Mouse (Mus musculus) spleen, embryonic (tissue): ENCODE results near the gene Gm42742.

Source experiments
- CTCF ChIA-PET: fragments of 350-600 bp; sonication (Branson Sonifier 250); formaldehyde crosslinking; loops from one replicate; lab custom pipeline; 2022; lab: Charles Lee

Gm42742 gene

GRCm38 (mm10) chr7:127020901-127021562 lies at the start of gene Gm42742, which contains the start of gene Prrt2:
Gm42742 (minus strand) TSS chr7:127021097.
Prrt2 (minus strand) TSS chr7:127021211.
- CTCF ChIA-PET, result no interaction called here

DNA sequence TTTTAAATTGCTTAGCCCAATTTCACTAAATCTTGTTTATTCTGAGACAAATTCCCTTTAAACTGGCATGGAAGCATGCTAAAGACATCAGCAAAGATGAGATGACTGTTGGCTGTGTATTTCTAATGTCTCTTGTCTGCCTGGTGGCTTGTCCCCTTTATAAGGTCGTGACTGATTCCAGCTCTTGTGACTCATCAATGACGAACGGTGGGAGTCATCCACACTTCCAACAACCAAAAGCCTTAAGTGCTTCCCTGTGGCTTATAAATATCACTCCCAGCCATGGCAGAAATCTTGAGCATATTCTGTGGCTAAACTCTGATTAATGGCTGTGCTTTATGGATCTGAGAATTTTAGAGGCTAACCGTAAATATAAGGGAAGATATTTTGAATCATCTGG lies 45.4 kb upstream of the Gm42742 start:
- CTCF ChIA-PET, result no interaction called here

DNA sequence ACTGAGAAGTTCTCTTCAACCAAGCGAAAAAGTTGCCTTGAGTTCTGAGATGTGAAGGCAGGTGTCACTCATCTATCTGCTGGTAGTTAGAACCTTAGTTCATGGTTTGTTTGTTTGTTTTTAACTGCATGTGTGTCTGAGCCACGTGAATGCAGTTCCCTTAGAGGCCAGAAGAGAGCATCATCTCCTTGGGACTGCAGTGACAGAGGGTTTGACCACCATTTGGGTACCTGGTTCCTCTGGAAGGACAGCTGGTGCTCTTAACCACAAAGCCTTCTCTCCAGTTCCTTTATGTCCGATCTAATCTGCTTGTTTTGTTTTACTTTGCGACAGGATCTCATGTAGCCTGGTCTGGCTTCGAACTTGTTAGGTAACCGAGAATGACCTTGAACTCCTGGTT lies 44.6 kb upstream of the Gm42742 start:
- CTCF ChIA-PET, result no interaction called here

DNA sequence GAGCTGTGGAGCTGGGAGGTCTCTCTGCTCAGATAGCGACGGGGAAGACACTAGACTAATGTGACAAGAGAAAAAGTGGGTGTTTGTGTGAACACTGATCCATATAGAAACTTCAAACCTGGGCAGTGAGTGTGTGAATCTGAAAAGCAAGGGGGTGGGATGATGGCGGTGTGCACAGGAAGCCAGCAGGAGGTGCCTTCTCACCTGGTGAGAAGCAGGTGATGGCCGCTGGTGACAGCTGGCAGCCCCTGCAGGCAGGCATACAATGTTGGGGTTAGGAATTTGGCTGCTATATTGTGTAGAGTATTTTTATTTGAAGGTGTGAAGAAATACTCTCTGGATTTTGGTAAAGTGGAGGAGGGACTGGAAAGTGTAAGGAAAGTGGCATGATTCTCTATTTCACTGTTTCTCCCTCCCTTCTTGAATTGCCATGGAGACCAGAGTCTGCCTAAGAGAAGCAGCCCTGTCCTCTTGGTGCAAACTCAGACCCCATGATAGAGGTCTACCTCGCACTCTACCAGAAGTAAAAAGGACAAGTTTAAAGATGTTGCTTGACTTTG lies 34.2 kb upstream of the Gm42742 start:
- CTCF ChIA-PET, result no interaction called here

GRCm38 (mm10) chr7:127041851-127042672 lies 21.2 kb upstream of the Gm42742 start, which contains the start of gene Kif22:
Kif22 (minus strand) TSS chr7:127042471.
- CTCF ChIA-PET, result interaction anchor here (0.7 kb wide), 1 partner anchor 34 kb away, joined by 3 read pairs; no protein-coding TSS in a partner anchor

DNA sequence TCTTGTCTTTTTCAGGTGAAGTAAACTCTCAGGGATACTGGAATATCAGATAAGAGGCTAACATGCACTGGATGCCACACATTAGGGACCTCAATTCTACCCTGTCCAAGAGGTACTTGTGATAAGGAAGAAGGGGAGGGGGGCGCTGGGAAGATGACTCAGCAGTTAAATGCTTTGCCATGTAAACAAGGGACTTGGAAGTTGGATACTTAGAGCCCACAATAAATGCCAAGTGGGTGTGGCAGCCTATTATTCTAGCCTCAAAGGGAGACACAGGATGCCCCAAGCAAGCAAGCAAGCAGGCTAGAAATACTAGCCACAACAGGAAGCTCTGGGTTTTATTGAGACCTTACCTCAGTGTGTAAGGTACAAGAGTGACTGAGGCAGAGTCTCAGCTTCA lies 10.3 kb upstream of the Gm42742 start:
- CTCF ChIA-PET, result interaction anchor here (0.7 kb wide), 1 partner anchor 120 kb away, joined by 3 read pairs; no protein-coding TSS in a partner anchor

DNA sequence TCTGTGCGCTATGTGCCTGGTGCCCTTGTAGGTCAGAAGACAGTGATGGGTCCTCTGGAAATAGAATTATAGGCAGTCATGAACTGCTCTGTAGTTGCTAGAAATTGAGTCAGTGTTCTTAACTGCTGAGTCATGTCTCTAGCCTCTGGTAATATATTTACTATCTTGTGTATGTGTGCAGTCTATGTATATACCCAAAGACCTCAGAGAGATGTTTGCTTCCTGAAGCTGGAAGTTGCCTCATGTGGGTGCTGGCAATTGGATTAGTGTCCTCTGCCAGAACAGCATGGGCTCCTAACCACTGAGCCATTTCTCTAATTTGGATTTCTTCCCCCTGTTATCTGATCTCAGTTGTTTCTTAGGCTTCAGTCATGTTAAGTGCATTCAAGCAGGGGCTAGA lies 9.3 kb upstream of the Gm42742 start:
- CTCF ChIA-PET, result no interaction called here

DNA sequence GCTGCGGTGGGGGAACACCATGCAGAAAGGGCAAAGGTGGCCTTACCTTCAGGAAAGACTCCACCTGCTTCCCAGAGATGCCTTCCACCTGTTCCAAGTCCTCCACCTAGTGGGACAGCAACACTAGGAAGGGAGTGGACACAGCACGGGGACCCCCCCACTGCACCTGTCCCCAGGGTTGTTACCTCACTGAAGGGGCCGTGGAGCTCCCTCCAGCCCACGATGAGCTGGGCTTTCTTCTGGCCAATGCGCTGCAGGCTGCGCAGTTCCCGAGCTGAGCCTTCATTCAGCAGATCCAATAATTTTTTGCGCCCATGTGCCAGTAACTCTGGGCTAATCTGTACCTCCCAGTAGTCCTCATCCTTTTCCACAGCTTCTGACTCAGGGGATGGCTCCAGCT lies 7.0 kb upstream of the Gm42742 start:
- CTCF ChIA-PET, result interaction anchor here (0.6 kb wide), 1 partner anchor 85 kb away, joined by 8 read pairs; no protein-coding TSS in a partner anchor

- CTCF ChIA-PET, result interaction anchor here (0.5 to 1.1 kb wide), 3 partner anchors 13 to 84 kb away, joined by 3 to 7 read pairs (median 4); partner anchors contain the start of gene Mvp
These were observed 6.3 kb upstream of the Gm42742 start, which contains the start of gene Maz for GRCm38 (mm10) chr7:127026984-127027726. Maz (minus strand) TSS chr7:127027037.

GRCm38 (mm10) chr7:127026616-127026983 lies 5.7 kb upstream of the Gm42742 start:
- CTCF ChIA-PET, result interaction anchor here (0.5 to 1.1 kb wide), 2 partner anchors 12 to 15 kb away, joined by 3 to 4 read pairs; partner anchors contain the start of gene Mvp

GRCm38 (mm10) chr7:127026161-127026600 lies 5.3 kb upstream of the Gm42742 start:
- CTCF ChIA-PET, result interaction anchor here (1.1 kb wide), 1 partner anchor 15 kb away, joined by 4 read pairs; no protein-coding TSS in a partner anchor

DNA sequence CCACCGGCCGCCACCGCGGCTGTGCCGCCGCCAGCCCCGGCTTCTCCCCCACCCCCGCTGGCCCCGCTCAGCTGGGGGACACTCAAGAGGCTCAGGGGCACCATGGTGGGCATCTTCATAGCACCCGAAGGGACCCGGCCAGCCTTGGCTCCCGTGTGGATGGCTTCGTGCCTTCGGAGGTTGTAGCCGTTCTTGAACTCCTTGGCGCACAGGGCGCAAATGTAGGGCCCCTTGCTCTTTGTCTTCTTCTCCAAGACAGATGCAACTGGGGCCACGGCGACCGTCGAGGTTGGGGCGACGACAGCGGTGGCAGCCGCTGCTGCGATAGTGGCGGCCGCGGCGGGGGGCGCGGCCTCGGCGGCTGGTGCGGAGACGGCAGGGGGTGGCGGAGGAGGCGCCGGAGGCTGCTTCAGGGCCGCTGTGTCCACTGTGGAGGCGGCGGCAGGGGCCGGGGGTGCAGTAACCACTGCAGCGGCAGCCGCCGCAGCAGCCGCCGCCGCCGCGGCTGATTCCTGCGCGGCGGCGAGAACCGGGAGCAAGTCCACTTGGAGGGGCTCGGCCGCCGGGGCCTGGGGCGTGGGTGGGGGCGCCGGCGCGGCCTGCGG lies 4.8 kb upstream of the Gm42742 start:
- CTCF ChIA-PET, result interaction anchor here (0.6 to 1.1 kb wide), 2 partner anchors 14 to 20 kb away, joined by 3 to 4 read pairs; no protein-coding TSS in a partner anchor

GRCm38 (mm10) chr7:127024755-127025555 lies 4.1 kb upstream of the Gm42742 start:
- CTCF ChIA-PET, result interaction anchor here (0.6 kb wide), 1 partner anchor 19 kb away, joined by 3 read pairs; no protein-coding TSS in a partner anchor

- CTCF ChIA-PET, result no interaction called here
These were observed 3.2 kb upstream of the Gm42742 start for GRCm38 (mm10) chr7:127023896-127024690.

DNA sequence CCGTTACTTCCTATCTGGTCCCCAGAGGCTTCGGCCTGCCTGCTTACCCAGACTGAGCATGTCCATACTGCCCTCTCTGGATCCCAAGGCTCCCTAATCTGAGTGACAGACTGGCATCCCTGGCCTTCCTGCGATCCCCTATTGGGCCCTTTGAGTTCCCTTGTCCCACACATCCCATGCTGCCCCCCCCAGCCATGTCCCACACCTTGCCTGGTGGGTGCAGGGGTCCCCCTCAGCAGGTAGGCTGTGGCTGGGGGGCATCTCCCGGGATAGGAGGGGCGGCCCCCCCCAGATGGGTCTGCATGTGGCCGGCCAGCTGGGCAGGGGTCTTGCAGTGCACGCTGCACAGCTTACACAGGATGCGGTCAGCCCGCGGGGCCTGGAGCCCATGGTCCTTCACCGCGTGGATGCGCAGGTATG lies 2.4 kb upstream of the Gm42742 start:
- CTCF ChIA-PET, result interaction anchor here (0.6 to 0.7 kb wide), 2 partner anchors 92 to 494 kb away, joined by 3 to 6 read pairs; no protein-coding TSS in a partner anchor

DNA sequence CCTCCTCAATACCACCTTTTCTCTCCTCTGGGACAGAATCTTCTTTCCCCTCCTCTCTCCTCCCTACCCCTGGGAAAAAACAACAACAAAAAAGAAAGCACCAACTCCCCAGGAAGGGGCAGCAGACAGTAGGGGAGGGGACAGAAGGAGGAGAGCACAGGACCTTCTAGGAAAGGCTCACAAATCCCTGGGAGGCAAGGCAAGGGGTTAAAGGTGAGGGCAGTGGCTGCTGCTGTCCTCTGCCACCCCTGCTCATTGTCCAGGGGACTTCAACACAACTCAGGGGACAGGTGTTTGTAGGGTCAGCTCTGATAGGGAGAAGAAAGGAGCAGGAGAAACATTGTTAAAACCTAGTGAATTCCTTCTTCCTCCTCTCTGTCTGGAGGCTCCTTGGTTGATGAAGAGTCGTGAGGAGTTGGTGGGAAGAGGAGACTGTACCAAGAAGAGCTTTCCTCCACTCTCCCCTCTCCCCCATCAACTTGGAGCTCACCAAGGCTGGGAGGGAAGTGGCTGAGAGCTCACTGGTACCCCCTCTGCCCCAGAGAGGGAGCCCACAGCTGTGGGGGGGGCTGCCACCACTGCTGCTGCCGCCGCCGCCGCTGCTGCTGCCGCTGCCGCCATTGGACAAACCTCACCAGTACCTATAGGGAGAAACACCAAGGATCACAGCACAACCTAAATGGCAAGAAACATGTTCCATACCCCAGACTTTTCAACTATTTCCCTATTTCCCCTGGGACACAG lies 1.8 kb upstream of the Gm42742 start:
- CTCF ChIA-PET, result interaction anchor here (0.6 to 0.7 kb wide), 2 partner anchors 91 to 495 kb away, joined by 3 to 6 read pairs; no protein-coding TSS in a partner anchor
